Mouse (Mus musculus) E14TG2a.4 (cell line): ENCODE data around the gene Cd70.

Experiments
- CTCF ChIP-seq: conservative IDR thresholded peaks from 2 replicates; pipeline ENCODE4 v1.5.1; 2014; ENCODE audit warnings: low read length
- POU5F1 ChIP-seq: IDR thresholded peaks from 2 replicates; pipeline ENCODE4 v1.6.1; 2014; ENCODE audit warnings: low read length, borderline replicate concordance

- TF ChIP-seq CTCF (no peak), POU5F1 (no peak)
These were observed 36.7 kb downstream of the Cd70 start for GRCm38 (mm10) chr17:57112768-57113474.
